ENCODE assay signal across 8 mouse cellular contexts in genomic region chr11:76709625-76710452, GRCm38 (mm10). TPM values are rescaled to one million over a fixed set of nuclear protein-coding genes. Genes with fewer than 3 reads are reported as not detected.
DNase-seq lines count a peak whose midpoint lies in the region; ATAC-seq and TF ChIP-seq lines count a peak whose summit lies in the region.

No protein-coding gene starts in this region.

- no peaks in the 10 kb centered on the region for H3K36me3 ChIP-seq in neural tube, embryonic 11.5 days (ENCODE audit: control insufficient read depth, insufficient read depth, low read length)

- H3K27me3 ChIP-seq in cerebellum, adult 2 months (ENCODE audit: control insufficient read depth, insufficient read depth, low read length), result no peaks in the 10 kb centered on the region
- no peaks in the 10 kb centered on the region for H3K27me3 ChIP-seq in neural tube, embryonic 11.5 days (ENCODE audit: control insufficient read depth, insufficient read depth, low read length)

- intact Hi-C loops in gastrocnemius, postnatal 36 days (cut with DNase I), result no loop called here

- WGBS in cerebellum, adult 2 months, result 13% methylated on average over 16 of the region's 17 CpGs
- 31% methylated on average over 11 of the region's 17 CpGs for WGBS in neural tube, embryonic 11.5 days

- H3K4me3 ChIP-seq in cerebellum, adult 2 months (replicated peaks; ENCODE audit: insufficient read depth, low read depth, low read length), result no peak overlapping the region
- no peak overlapping the region for H3K4me3 ChIP-seq in neural tube, embryonic 11.5 days (ENCODE audit: low read depth, low read length)

- H3K4me1 ChIP-seq in cerebellum, adult 2 months (ENCODE audit: control insufficient read depth, insufficient read depth, low read length), result no peaks in the 10 kb centered on the region
- 0 out of 2 replicates have a peak, but pooled peaks cover 3% of the 10 kb centered on the region for H3K4me1 ChIP-seq in neural tube, embryonic 11.5 days (ENCODE audit: control insufficient read depth, insufficient read depth, low read length)

- no peak for TF ChIP-seq CTCF in cerebellum, adult 2 months (IDR thresholded peaks at IDR 0.05; ENCODE audit: borderline replicate concordance, insufficient read depth, low read depth, low read length)

- no peak for ATAC-seq in neural tube, embryonic 11.5 days (ENCODE audit: insufficient read depth, low FRiP score, low TSS enrichment)

- H3K27ac ChIP-seq in cerebellum, adult 2 months (ENCODE audit: insufficient read depth, low read length), result no peak overlapping the region
- no peak overlapping the region for H3K27ac ChIP-seq in neural tube, embryonic 11.5 days (ENCODE audit: low read depth, low read length)

- TF ChIP-seq POLR2A in cerebellum, adult 2 months (IDR thresholded peaks at IDR 0.05; ENCODE audit: borderline replicate concordance, insufficient read depth, low read length), result no peak

- DNase-seq in cerebellum, postnatal 14 days, result peak; percentile 20 to 40
- DNase-seq in cerebellum, adult 2 months, result no peak
- DNase-seq in adrenal gland, adult 8-10 months, result peak; percentile 33
- DNase-seq in gastrocnemius, postnatal 36 days, result peak; percentile 25 to 30
- DNase-seq in kidney, postnatal 14 days, result peak; percentile 45
- peak; percentile 48 for DNase-seq in neural tube, embryonic 11.5 days (ENCODE audit: low spot score)
- DNase-seq in B cell, adult 2 months, result no peak
- no peak for DNase-seq in left cerebral cortex, adult 9 months (ENCODE audit: low spot score in 2 of 2)

- H3K9ac ChIP-seq in neural tube, embryonic 11.5 days (ENCODE audit: low read length), result no peak overlapping the region

- 0 out of 2 replicates have a peak overlapping the region, but pooled peaks have one; percentile 4 for H3K4me2 ChIP-seq in neural tube, embryonic 11.5 days (ENCODE audit: low read depth)

- H3K9me3 ChIP-seq in neural tube, embryonic 11.5 days (ENCODE audit: control insufficient read depth, low read length), result no peaks in the 10 kb centered on the region

RNA-seq across cellular contexts. Expression of gene Trarg1, which starts 30.2 kb away (rescaled TPM):
- 0.21 and 0.38 TPM in 2 replicates for polyA plus RNA-seq in cerebellum, adult 2 months (2012; rRNA removed)
- 10 to 100 TPM; 15.3 to 88.2 (median 29.8) TPM for total RNA-seq in adrenal gland, adult 8-10 months (2022)
- 1 to 10 TPM; 1.0 to 2.1 TPM for total RNA-seq in gastrocnemius, postnatal 36 days (2021)
- 0.53 and 0.57 TPM in 2 replicates for polyA plus RNA-seq in neural tube, embryonic 11.5 days (2014; fragmentation: Nextera tagmentation; extraction: Ambion mirVana)

RNA-seq across cellular contexts. Expression of gene Bhlha9, which starts 37.6 kb away (rescaled TPM):
- polyA plus RNA-seq in cerebellum, adult 2 months (2012; rRNA removed), result 3.0 and 4.3 TPM in 2 replicates
- total RNA-seq in adrenal gland, adult 8-10 months (2022), result not detected
- total RNA-seq in gastrocnemius, postnatal 36 days (2021), result not detected
- polyA plus RNA-seq in neural tube, embryonic 11.5 days (2014; fragmentation: Nextera tagmentation; extraction: Ambion mirVana), result not detected in 2 replicates

RNA-seq across cellular contexts. Expression of gene Gosr1, which starts 53.5 kb away (rescaled TPM):
- polyA plus RNA-seq in cerebellum, adult 2 months (2012; rRNA removed), result 31.9 and 34.3 TPM in 2 replicates
- total RNA-seq in adrenal gland, adult 8-10 months (2022), result 10 to 100 TPM; 57.9 to 78.0 (median 74.5) TPM
- total RNA-seq in gastrocnemius, postnatal 36 days (2021), result 10 to 100 TPM; 19.3 to 20.5 TPM
- polyA plus RNA-seq in neural tube, embryonic 11.5 days (2014; fragmentation: Nextera tagmentation; extraction: Ambion mirVana), result 30.1 and 36.4 TPM in 2 replicates

Comparison
In these comparisons a context has a peak if more than half of its experiments do, and no peak if none do; other contexts are left out.
1. DNase-seq: peak in cerebellum, postnatal 14 days (2 of 2), adrenal gland, adult 8-10 months (single experiment), gastrocnemius, postnatal 36 days (2 of 2), kidney, postnatal 14 days (single experiment) and neural tube, embryonic 11.5 days (single experiment); none in cerebellum, adult 2 months (0 of 2), B cell, adult 2 months (0 of 2) and left cerebral cortex, adult 9 months (0 of 2).
2. RNA of gene Trarg1, which starts 30.2 kb away (total RNA-seq): 15.3 to 88.2 TPM in adrenal gland, adult 8-10 months; 1.0 to 2.1 TPM in gastrocnemius, postnatal 36 days; every median in the first group is over 4 times any median in the second.